Comparison of ENCODE assay signal across 8 mouse cellular contexts in genomic region chr17:83214161-83214592, GRCm38 (mm10). TPM values are rescaled to one million over a fixed set of nuclear protein-coding genes. Genes with fewer than 3 reads are reported as not detected.
DNase-seq lines count a peak whose midpoint lies in the region; ATAC-seq lines count a peak whose summit lies in the region.

No protein-coding gene starts in this region.

- H3K9me3 ChIP-seq in embryonic facial prominence, embryonic 13.5 days = no peaks in the 10 kb centered on the region

- WGBS in embryonic facial prominence, embryonic 13.5 days = under 1% methylated on average over 16 of the region's 16 CpGs
- WGBS in macrophage (ENCODE audit: missing documents) = 4% methylated on average over 14 of the region's 16 CpGs

- H3K36me3 ChIP-seq in embryonic facial prominence, embryonic 13.5 days = no peaks in the 10 kb centered on the region
- no peaks in the 10 kb centered on the region for H3K36me3 ChIP-seq in macrophage (ENCODE audit: inconsistent target)

- no peaks in the 10 kb centered on the region for H3K79me2 ChIP-seq in macrophage (ENCODE audit: inconsistent target)

- peak overlapping the region; percentile 71 for H3K4me3 ChIP-seq in embryonic facial prominence, embryonic 13.5 days
- peak overlapping the region; percentile 35 for H3K4me3 ChIP-seq in macrophage (ENCODE audit: inconsistent target)

- peak overlapping the region; percentile 90 for H3K9ac ChIP-seq in embryonic facial prominence, embryonic 13.5 days

- peak overlapping the region; percentile 68; the same call in 1 of the 2 replicates for H3K27ac ChIP-seq in embryonic facial prominence, embryonic 13.5 days
- peak overlapping the region; percentile 21 for H3K27ac ChIP-seq in macrophage

- peak overlapping the region; percentile 93 for H3K4me2 ChIP-seq in embryonic facial prominence, embryonic 13.5 days

- intact Hi-C loops in heart, postnatal 14 days (cut with DNase I) = loop anchor here (5.0 kb wide), 1 partner anchor 92 kb away; no protein-coding TSS in a partner anchor

- peaks cover 43% of the 10 kb centered on the region for H3K4me1 ChIP-seq in embryonic facial prominence, embryonic 13.5 days

- ATAC-seq in embryonic facial prominence, embryonic 13.5 days (ENCODE audit: insufficient number of reproducible peaks, insufficient read depth, low FRiP score, low TSS enrichment, low read depth) = no peak

- H3K27me3 ChIP-seq in embryonic facial prominence, embryonic 13.5 days = peaks cover 87% of the 10 kb centered on the region

- DNase-seq in cerebellum, adult 11-12 months = peak; percentile 17
- DNase-seq in cerebellum, postnatal 36 days = no peak
- DNase-seq in NIH3T3 (ENCODE audit: low read depth) = peak; percentile 15
- DNase-seq in heart, postnatal 14 days = peak; percentile 66 to 72
- peak; percentile 82 to 89 for DNase-seq in kidney, postnatal 4 days
- DNase-seq in spleen, postnatal 10 days (ENCODE audit: low spot score in 2 of 2) = peak; percentile 10 to 56

RNA-seq across cellular contexts. Expression of gene Pkdcc, which starts 0.9 kb away (rescaled TPM):
- 5.6 and 8.1 TPM in 2 replicates for polyA plus RNA-seq in embryonic facial prominence, embryonic 13.5 days (2015; fragmentation: Nextera tagmentation; extraction: Ambion mirVana)
- 10 to 100 TPM; 34.7 to 37.8 TPM for total RNA-seq in heart, postnatal 14 days (2021)
- 10 to 100 TPM in 10 of 26 experiments, 1 to 10 TPM in 16; 1.9 to 21.1 (median 6.4) TPM for total RNA-seq in macrophage (2018; cell fraction: chromatin; rRNA removed)
- total RNA-seq in macrophage (2018; cell fraction: cytosol; rRNA removed) = 1 to 10 TPM; 1.2 to 9.1 (median 3.8) TPM
- total RNA-seq in macrophage (2018; cell fraction: nucleus; rRNA removed) = 10 to 100 TPM in 9 of 26 experiments, 1 to 10 TPM in 17; 2.1 to 17.7 (median 7.1) TPM
- 4.2 to 8.3 TPM (median 4.4 TPM) in 3 replicates for polyA plus RNA-seq in macrophage (2018)

Comparison
In these comparisons a context has a peak if more than half of its experiments do, and no peak if none do; other contexts are left out.
1. DNase-seq: peak in cerebellum, adult 11-12 months (single experiment), NIH3T3 (single experiment), heart, postnatal 14 days (2 of 2), kidney, postnatal 4 days (2 of 2) and spleen, postnatal 10 days (2 of 2); none in cerebellum, postnatal 36 days (0 of 2).